Mouse (Mus musculus): ENCODE data around the gene Kel.

GRCm38 (mm10) chr6:41734719-41735470, 30.8 kb upstream of the Kel start:
- TF ChIP-seq POLR2A (IDR thresholded peaks at IDR 0.05; ENCODE audit: low read depth, low read length) (no peak), CTCF (IDR thresholded peaks at IDR 0.05; ENCODE audit: borderline replicate concordance, insufficient read depth, low read length) (no peak)
